Mouse (Mus musculus) ovary, adult 2 months (tissue): ENCODE data around the gene Hemk1. TPM values are rescaled to one million over a fixed set of nuclear protein-coding genes. Genes with fewer than 3 reads are reported as not detected.

Experiments
- polyA plus RNA-seq: library from polyadenylated mRNA; depleted of rRNA; stranded (reverse); fragments of >200 nt; gene quantifications from 2 replicates; pipeline ENCODE4 v1.2.3, GENCODE M21; 2012; rRNA removed

The Hemk1 gene
- 19.0 and 27.1 TPM in 2 replicates for polyA plus RNA-seq

DNA sequence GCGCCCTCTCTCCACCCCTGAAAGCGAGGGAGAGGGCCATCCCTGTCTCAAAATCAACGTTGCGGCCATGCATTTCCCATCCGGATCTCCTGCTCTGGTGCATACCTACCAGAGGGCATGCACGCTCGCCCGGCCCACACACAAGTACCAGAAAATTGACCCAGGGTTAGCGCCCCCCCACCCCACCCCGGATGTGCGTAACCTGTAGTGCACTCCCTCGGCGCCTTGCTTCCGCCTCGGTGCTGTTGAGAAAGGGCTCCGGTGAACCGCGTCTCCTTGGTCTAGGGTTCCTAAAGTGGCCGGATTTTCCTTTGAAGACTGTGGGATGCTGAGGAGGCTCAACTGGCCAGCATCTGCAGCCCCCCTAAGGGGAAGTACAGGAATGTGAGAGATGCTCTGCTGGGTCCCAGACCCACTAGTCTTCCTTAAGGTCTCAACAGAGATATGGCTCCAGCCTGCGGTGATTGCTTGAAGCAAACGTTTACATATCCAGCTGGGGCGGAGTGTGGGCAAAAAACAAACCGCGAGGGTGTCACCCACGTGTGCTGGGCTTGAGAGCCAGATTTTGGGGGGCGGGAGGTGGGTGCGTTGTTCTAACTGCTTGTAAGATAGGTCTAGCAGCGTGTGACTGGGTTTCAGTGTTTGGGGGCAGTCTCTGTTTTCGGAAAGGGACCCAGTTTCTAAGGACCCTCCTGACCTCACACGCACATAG is at the start of gene Hemk1:
Gene Hemk1 (minus strand): TSS at position 179 of the 712 bp plus-strand sequence.

DNA sequence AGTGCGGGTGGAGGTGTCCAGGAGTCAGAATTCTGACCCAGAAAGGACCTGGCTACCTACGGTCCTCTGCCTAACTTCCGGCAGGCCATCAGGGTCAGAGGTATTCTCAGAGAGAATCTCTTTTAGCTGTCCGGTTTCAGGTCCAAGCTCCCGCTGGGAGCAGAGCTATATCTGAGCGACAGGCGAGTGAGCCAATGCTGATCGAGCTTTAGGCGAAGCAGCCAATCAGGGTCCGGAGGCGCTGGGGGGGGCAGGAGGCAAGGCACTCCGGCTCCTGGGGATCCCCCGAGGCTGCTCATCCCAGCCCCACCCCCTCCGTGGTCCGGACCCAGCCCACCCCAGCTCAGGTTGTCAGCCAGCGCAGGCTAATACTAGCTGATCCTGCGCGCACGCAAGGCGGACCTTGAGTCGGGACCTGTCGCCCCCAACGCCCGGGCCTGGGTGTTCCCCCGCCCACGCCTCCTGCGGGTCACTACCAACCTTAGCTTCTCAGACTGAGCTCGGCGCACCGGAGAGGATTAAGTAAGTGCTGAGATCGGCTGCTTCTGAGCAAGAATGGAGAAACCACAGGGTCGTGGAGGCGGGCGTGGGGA is 2.2 kb upstream of the Hemk1 start, which contains the start of gene 6430571L13Rik:
Gene 6430571L13Rik (plus strand): TSS at position 336 of the 593 bp plus-strand sequence.

DNA sequence AAGGTAGTCTGAATTCAATTTTAAA is 42.3 kb downstream of the Hemk1 start, which contains the start of gene Cish:
Gene Cish (plus strand): TSS at position 11 of the 25 bp plus-strand sequence.

DNA sequence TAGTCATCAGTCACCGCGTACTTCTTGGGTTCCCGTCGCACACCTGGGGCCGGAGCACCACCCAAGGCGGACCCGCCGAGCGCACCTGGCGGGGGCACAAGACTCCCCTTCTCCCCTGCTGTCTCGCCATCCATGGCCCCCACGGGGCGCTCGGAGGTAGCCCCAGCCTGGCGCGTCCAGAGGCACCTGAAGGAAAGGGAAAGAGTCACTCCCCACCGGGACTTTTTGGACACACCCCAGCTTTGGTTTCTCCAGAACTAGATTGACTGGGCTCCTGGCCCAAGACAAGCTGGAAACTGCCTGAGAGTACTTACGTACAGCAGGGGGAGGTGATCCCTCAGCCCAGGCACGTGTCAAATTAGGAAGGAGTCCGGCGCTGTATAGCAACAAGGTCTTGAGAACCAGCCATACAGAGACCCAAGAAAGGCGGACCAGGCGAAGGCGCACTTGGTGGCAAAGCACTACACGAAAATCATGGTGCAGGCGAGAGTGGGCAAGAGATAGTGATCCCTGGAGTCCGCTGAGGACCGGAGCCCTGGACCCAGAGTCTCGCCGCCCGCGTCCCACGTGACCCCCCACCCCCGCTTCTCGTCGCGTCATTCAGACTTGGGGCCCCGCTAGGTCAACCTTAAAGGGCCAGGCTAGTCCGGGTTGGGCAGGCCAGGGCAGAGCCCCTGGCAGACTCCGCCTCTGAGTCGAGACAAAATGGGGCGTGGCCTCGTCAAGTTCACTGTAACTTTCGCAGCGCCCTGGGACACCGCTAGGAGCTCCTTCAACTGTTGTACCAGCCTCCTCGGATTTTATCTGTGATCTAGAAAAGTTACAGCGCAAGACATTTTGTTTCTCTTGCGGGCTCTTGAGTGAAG is 48.7 kb downstream of the Hemk1 start, which contains the start of gene Mapkapk3:
Gene Mapkapk3 (minus strand): TSS at position 667 of the 866 bp plus-strand sequence.

Other genes with a start within 250 kb of the Hemk1 start
- gene Dock3, start 106.4 kb downstream of the Hemk1 start, polyA plus RNA-seq, result 2.3 and 3.2 TPM in 2 replicates
- gene Mapkapk3, start 48.5 kb downstream of the Hemk1 start, polyA plus RNA-seq, result 40.0 and 42.2 TPM in 2 replicates
- 36.8 and 37.0 TPM in 2 replicates for gene Cish, start 42.3 kb downstream of the Hemk1 start, polyA plus RNA-seq
- 0.86 and 1.1 TPM in 2 replicates for gene 6430571L13Rik, start 2.3 kb upstream of the Hemk1 start, polyA plus RNA-seq
- gene Cacna2d2, start 61.3 kb upstream of the Hemk1 start, polyA plus RNA-seq, result 4.9 and 5.3 TPM in 2 replicates
- gene Tmem115, start 195.6 kb upstream of the Hemk1 start, polyA plus RNA-seq, result 86.5 and 92.7 TPM in 2 replicates
- 70.4 and 85.0 TPM in 2 replicates for gene Cyb561d2, start 203.8 kb upstream of the Hemk1 start, polyA plus RNA-seq
- gene Nprl2, start 203.9 kb upstream of the Hemk1 start, polyA plus RNA-seq, result 31.6 and 40.4 TPM in 2 replicates
- 13.6 and 15.0 TPM in 2 replicates for gene Zmynd10, start 208.9 kb upstream of the Hemk1 start, polyA plus RNA-seq
- gene Rassf1, start 213.2 kb upstream of the Hemk1 start, polyA plus RNA-seq, result 40.1 and 43.3 TPM in 2 replicates
- gene Tusc2, start 224.9 kb upstream of the Hemk1 start, polyA plus RNA-seq, result 74.2 and 84.8 TPM in 2 replicates
- gene Hyal2, start 229.6 kb upstream of the Hemk1 start, polyA plus RNA-seq, result 121 and 127 TPM in 2 replicates
- gene Hyal1, start 238.6 kb upstream of the Hemk1 start, polyA plus RNA-seq, result 12.8 and 16.7 TPM in 2 replicates
- gene Naa80, start 240.5 kb upstream of the Hemk1 start, polyA plus RNA-seq, result 97.2 and 99.9 TPM in 2 replicates
- gene Hyal3, start 242.5 kb upstream of the Hemk1 start, polyA plus RNA-seq, result 1.7 and 2.0 TPM in 2 replicates
- 62.0 and 68.5 TPM in 2 replicates for gene Ifrd2, start 249.3 kb upstream of the Hemk1 start, polyA plus RNA-seq